Mouse (Mus musculus) bone marrow, adult 2 months (tissue): ENCODE results near the gene Kiss1r. TPM values are rescaled to one million over a fixed set of nuclear protein-coding genes. Genes with fewer than 3 reads are reported as not detected.
"Not testable (repeated sequence)": the region's sequence is repeated elsewhere in the genome, so short reads cannot be mapped to it uniquely, and the experiment has no call there.

Experiments
- H3K27ac ChIP-seq: fragments of 200-500 bp; 2 replicates; pipeline ENCODE4 v1.5.1; 2012; ENCODE audit warnings: low read depth, mild to moderate bottlenecking, control low read depth, inconsistent platforms, low read length; ENCODE audit not compliant: control insufficient read depth, poor library complexity, insufficient read depth
- H3K4me1 ChIP-seq: fragments of 200-500 bp; 2 replicates; pipeline ENCODE4 v1.6.1; 2011; ENCODE audit warnings: low read length; ENCODE audit not compliant: control insufficient read depth, insufficient read depth
- H3K4me3 ChIP-seq: fragments of 200-500 bp; replicated peaks from 2 replicates; pipeline ENCODE3; 2011; ENCODE audit warnings: mild to moderate bottlenecking, low read depth, low read length, control low read depth; ENCODE audit not compliant: control insufficient read depth
- CTCF ChIP-seq: fragments of 200-500 bp; IDR thresholded peaks from 2 replicates; pipeline ENCODE4 v1.5.1; 2011; ENCODE audit warnings: low read length, control low read depth; ENCODE audit not compliant: control insufficient read depth, insufficient read depth
- POLR2A ChIP-seq: fragments of 200-500 bp; IDR thresholded peaks from 2 replicates; pipeline ENCODE4 v1.6.1; 2011; ENCODE audit warnings: low read depth, mild to moderate bottlenecking, control low read depth, low read length, borderline replicate concordance; ENCODE audit not compliant: control insufficient read depth
- WGBS: fragments of 180-500 bp; shearing (Covaris S2); methylation state at CpG from one replicate; pipeline ENCODE4 v1.1.7; 2018; 5-methylcytosine and 5-hydroxymethylcytosine counted together
- polyA plus RNA-seq: library from polyadenylated mRNA; stranded (reverse); fragments of >200 nt; gene quantifications from 2 replicates; pipeline ENCODE4 v1.2.4, GENCODE M21; 2011; ENCODE audit warnings: low replicate concordance; ENCODE audit not compliant: missing spikeins, insufficient read depth, insufficient read length

Gene Kiss1r
- polyA plus RNA-seq, 1 experiment, result not detected

- TF ChIP-seq POLR2A (no peak), CTCF (no peak)
- 66% methylated on average over 5 of the region's 5 CpGs for WGBS
- peaks cover 1% of the 10 kb centered on the region; the same call in 1 of the 2 replicates for H3K4me1 ChIP-seq
- no peak within 1 kb of the TSS for H3K27ac ChIP-seq
- H3K4me3 ChIP-seq, result no peak within 1 kb of the TSS
These were observed 26.1 kb upstream of the Kiss1r start, which contains the start of gene Cfd for GRCm38 (mm10) chr10:79890670-79891069. TSS of gene Cfd (plus strand) at chr10:79890853.

- H3K4me3 ChIP-seq, H3K4me1 ChIP-seq, H3K27ac ChIP-seq: not testable (repeated sequence)
- peak; percentile 88 for TF ChIP-seq CTCF
- 44% methylated on average over 22 of the region's 22 CpGs for WGBS
These were observed 24.2 kb upstream of the Kiss1r start for GRCm38 (mm10) chr10:79892451-79893118.

- Histone ChIP-seq H3K4me1 (no peaks in the 10 kb centered on the region), H3K4me3 (no peak overlapping the region), H3K27ac (no peak overlapping the region)
- TF ChIP-seq CTCF, result no peak
- TF ChIP-seq POLR2A, result no peak
- WGBS, result 92% methylated on average over 16 of the region's 16 CpGs
These were observed 20.5 kb upstream of the Kiss1r start for GRCm38 (mm10) chr10:79896306-79896705.

- H3K4me1 ChIP-seq, result no peaks in the 10 kb centered on the region
- TF ChIP-seq POLR2A (no peak), CTCF (no peak)
- whole genome bisulfite sequencing, result 70% methylated on average over 13 of the region's 13 CpGs
- no peak overlapping the region for H3K27ac ChIP-seq
- no peak overlapping the region for H3K4me3 ChIP-seq
These were observed 20.0 kb upstream of the Kiss1r start for GRCm38 (mm10) chr10:79896814-79897213.

- H3K4me3 ChIP-seq, result no peak overlapping the region
- WGBS, result 73% methylated on average over 20 of the region's 20 CpGs
- no peaks in the 10 kb centered on the region for H3K4me1 ChIP-seq
- no peak for TF ChIP-seq POLR2A
- no peak overlapping the region for H3K27ac ChIP-seq
These were observed 19.2 kb upstream of the Kiss1r start for GRCm38 (mm10) chr10:79897316-79898245.

- Histone ChIP-seq H3K4me3 (no peak overlapping the region), H3K27ac (no peak overlapping the region), H3K4me1 (no peaks in the 10 kb centered on the region)
- TF ChIP-seq CTCF, result peak; percentile 21; the same call in 1 of the 2 replicates
- TF ChIP-seq POLR2A, result no peak
- 72% methylated on average over 2 of the region's 2 CpGs for WGBS
These were observed 15.8 kb upstream of the Kiss1r start for GRCm38 (mm10) chr10:79900951-79901410.

GRCm38 (mm10) chr10:79906712-79907111 is 10.1 kb upstream of the Kiss1r start:
- H3K27ac ChIP-seq, result no peak overlapping the region
- peaks cover 4% of the 10 kb centered on the region for H3K4me1 ChIP-seq
- no peak overlapping the region for H3K4me3 ChIP-seq
- TF ChIP-seq CTCF (no peak), POLR2A (no peak)
- WGBS, result 94% methylated on average over 9 of the region's 9 CpGs

GRCm38 (mm10) chr10:79907415-79907814 is 9.4 kb upstream of the Kiss1r start:
- no peak overlapping the region for H3K27ac ChIP-seq
- H3K4me3 ChIP-seq, result no peak overlapping the region
- TF ChIP-seq CTCF (no peak), POLR2A (no peak)
- peaks cover 4% of the 10 kb centered on the region for H3K4me1 ChIP-seq
- 91% methylated on average over 10 of the region's 10 CpGs for WGBS
